Mouse (Mus musculus) limb, embryonic 13.5 days (tissue): ENCODE measurements at regions not wholly inside any gene's neighbourhood (a gene's known extent, or its start where the extent isn't known, plus 50 kb on each side); places are given as distances from the start of the nearest gene placed in this dataset.

ENCODE experiments used
- ATAC-seq: fragments of 200-750 bp; cut with Nextera tagmentation; 2 replicates; pipeline ENCODE4 v1.8.0; 2017; ENCODE audit warnings: low read depth, moderate number of reproducible peaks, moderate TSS enrichment; ENCODE audit not compliant: low FRiP score
- H3K27ac ChIP-seq: fragments of 300-500 bp; sonication (generic); 2 replicates; pipeline ENCODE4 v1.5.1; 2015; ENCODE audit warnings: inconsistent platforms, mild to moderate bottlenecking, moderate library complexity
- H3K27me3 ChIP-seq: fragments of 300-500 bp; sonication (generic); 2 replicates; pipeline ENCODE4 v1.6.1; 2015; ENCODE audit warnings: mild to moderate bottlenecking, inconsistent platforms
- H3K36me3 ChIP-seq: fragments of 300-500 bp; sonication (generic); 2 replicates; pipeline ENCODE4 v1.6.1; 2015; ENCODE audit warnings: inconsistent platforms, mild to moderate bottlenecking, moderate library complexity
- H3K4me1 ChIP-seq: fragments of 300-500 bp; sonication (generic); 2 replicates; pipeline ENCODE4 v1.6.1; 2015; ENCODE audit warnings: inconsistent platforms
- H3K4me2 ChIP-seq: fragments of 300-500 bp; sonication (generic); replicated peaks from 2 replicates; pipeline ENCODE4 v1.6.1; 2015; ENCODE audit warnings: inconsistent platforms, mild to moderate bottlenecking, moderate library complexity
- H3K4me3 ChIP-seq: fragments of 300-500 bp; sonication (generic); 2 replicates; pipeline ENCODE4 v1.5.1; 2015; ENCODE audit warnings: moderate library complexity, mild to moderate bottlenecking, inconsistent platforms
- H3K9ac ChIP-seq: fragments of 300-500 bp; sonication (generic); 2 replicates; pipeline ENCODE4 v1.6.1; 2015; ENCODE audit warnings: mild to moderate bottlenecking, inconsistent platforms
- H3K9me3 ChIP-seq: fragments of 300-500 bp; sonication (generic); 2 replicates; pipeline ENCODE4 v1.6.1; 2016; ENCODE audit warnings: inconsistent platforms
- WGBS: fragments of 180-500 bp; shearing (Covaris S2); methylation state at CpG from one replicate; pipeline ENCODE4 v1.1.7; 2015; 5-methylcytosine and 5-hydroxymethylcytosine counted together

GRCm38 (mm10) chr13:25838237-25838636 is 567.9 kb upstream of the Nrsn1 start:
- Histone ChIP-seq H3K9me3 (no peaks in the 10 kb centered on the region), H3K4me2 (no peak overlapping the region), H3K9ac (no peak overlapping the region), H3K27ac (no peak overlapping the region), H3K27me3 (no peaks in the 10 kb centered on the region), H3K4me1 (no peaks in the 10 kb centered on the region), H3K4me3 (no peak overlapping the region), H3K36me3 (no peaks in the 10 kb centered on the region)
- WGBS, result 85% methylated on average over 4 of the region's 4 CpGs
- ATAC-seq, result no peak

GRCm38 (mm10) chr13:25829146-25829924 is 559.0 kb upstream of the Nrsn1 start:
- 0 out of 2 replicates have a peak overlapping the region, but pooled peaks have one; percentile 16 for H3K4me2 ChIP-seq
- no peak overlapping the region for H3K9ac ChIP-seq
- peaks cover 16% of the 10 kb centered on the region for H3K4me1 ChIP-seq
- H3K36me3 ChIP-seq, result no peaks in the 10 kb centered on the region
- no peaks in the 10 kb centered on the region for H3K27me3 ChIP-seq
- H3K9me3 ChIP-seq, result no peaks in the 10 kb centered on the region
- H3K27ac ChIP-seq, result peak overlapping the region; percentile 64
- peak; percentile 80 for ATAC-seq
- WGBS, result 31% methylated on average over 8 of the region's 8 CpGs
- no peak overlapping the region for H3K4me3 ChIP-seq

- H3K9me3 ChIP-seq, result no peaks in the 10 kb centered on the region
- no peaks in the 10 kb centered on the region for H3K36me3 ChIP-seq
- H3K4me1 ChIP-seq, result no peaks in the 10 kb centered on the region
- no peak for ATAC-seq
- no peaks in the 10 kb centered on the region for H3K27me3 ChIP-seq
- no peak overlapping the region for H3K4me3 ChIP-seq
- H3K27ac ChIP-seq, result no peak overlapping the region
- 75% methylated on average over 2 of the region's 2 CpGs for WGBS
- no peak overlapping the region for H3K9ac ChIP-seq
- H3K4me2 ChIP-seq, result no peak overlapping the region
These were observed 538.4 kb upstream of the Nrsn1 start for GRCm38 (mm10) chr13:25808564-25809253.

- Histone ChIP-seq H3K4me3 (no peak overlapping the region), H3K27ac (no peak overlapping the region), H3K36me3 (no peaks in the 10 kb centered on the region), H3K9me3 (no peaks in the 10 kb centered on the region), H3K4me2 (no peak overlapping the region), H3K27me3 (no peaks in the 10 kb centered on the region), H3K4me1 (0 out of 2 replicates have a peak, but pooled peaks cover 6% of the 10 kb centered on the region), H3K9ac (no peak overlapping the region)
- WGBS, result 54% methylated on average over 2 of the region's 2 CpGs
- ATAC-seq, result no peak
These were observed 523.0 kb upstream of the Nrsn1 start for GRCm38 (mm10) chr13:25793216-25793803.

- Histone ChIP-seq H3K4me3 (no peak overlapping the region), H3K36me3 (no peaks in the 10 kb centered on the region), H3K4me2 (no peak overlapping the region), H3K9ac (no peak overlapping the region), H3K27me3 (no peaks in the 10 kb centered on the region), H3K9me3 (no peaks in the 10 kb centered on the region), H3K27ac (no peak overlapping the region), H3K4me1 (no peaks in the 10 kb centered on the region)
- ATAC-seq, result no peak
- WGBS, result 81% methylated on average over 5 of the region's 5 CpGs
These were observed 510.9 kb upstream of the Nrsn1 start for GRCm38 (mm10) chr13:25781161-25781560.

GRCm38 (mm10) chr13:25777706-25778105 is 507.4 kb upstream of the Nrsn1 start:
- H3K4me3 ChIP-seq, result no peak overlapping the region
- no peak overlapping the region for H3K4me2 ChIP-seq
- no peak overlapping the region for H3K9ac ChIP-seq
- no peak for ATAC-seq
- no peaks in the 10 kb centered on the region for H3K36me3 ChIP-seq
- H3K4me1 ChIP-seq, result 0 out of 2 replicates have a peak, but pooled peaks cover 9% of the 10 kb centered on the region
- WGBS, result 80% methylated on average over 3 of the region's 3 CpGs
- no peaks in the 10 kb centered on the region for H3K27me3 ChIP-seq
- H3K9me3 ChIP-seq, result no peaks in the 10 kb centered on the region
- no peak overlapping the region for H3K27ac ChIP-seq

- no peak overlapping the region for H3K27ac ChIP-seq
- no peaks in the 10 kb centered on the region for H3K9me3 ChIP-seq
- H3K4me1 ChIP-seq, result 0 out of 2 replicates have a peak, but pooled peaks cover 9% of the 10 kb centered on the region
- H3K36me3 ChIP-seq, result no peaks in the 10 kb centered on the region
- WGBS, result 31% methylated on average over 2 of the region's 2 CpGs
- no peak overlapping the region for H3K4me2 ChIP-seq
- no peak overlapping the region for H3K4me3 ChIP-seq
- no peak for ATAC-seq
- no peak overlapping the region for H3K9ac ChIP-seq
- no peaks in the 10 kb centered on the region for H3K27me3 ChIP-seq
These were observed 504.4 kb upstream of the Nrsn1 start for GRCm38 (mm10) chr13:25774586-25775182.

GRCm38 (mm10) chr13:25754515-25755105 is 484.3 kb upstream of the Nrsn1 start:
- peak; percentile 89 for ATAC-seq
- Histone ChIP-seq H3K9me3 (peaks cover 4% of the 10 kb centered on the region; the same call in 1 of the 2 replicates), H3K9ac (no peak overlapping the region), H3K27ac (no peak overlapping the region; the same call in 1 of the 2 replicates), H3K4me3 (no peak overlapping the region), H3K27me3 (no peaks in the 10 kb centered on the region), H3K36me3 (no peaks in the 10 kb centered on the region), H3K4me2 (no peak overlapping the region), H3K4me1 (peaks cover 15% of the 10 kb centered on the region; the same call in 1 of the 2 replicates)

GRCm38 (mm10) chr13:25751409-25751777 is 481.1 kb upstream of the Nrsn1 start:
- WGBS, result 38% methylated on average over 4 of the region's 4 CpGs
- no peak overlapping the region for H3K27ac ChIP-seq
- no peaks in the 10 kb centered on the region for H3K9me3 ChIP-seq
- no peak overlapping the region for H3K4me2 ChIP-seq
- no peaks in the 10 kb centered on the region for H3K36me3 ChIP-seq
- no peak overlapping the region for H3K4me3 ChIP-seq
- H3K27me3 ChIP-seq, result no peaks in the 10 kb centered on the region
- H3K9ac ChIP-seq, result no peak overlapping the region
- ATAC-seq, result no peak
- peaks cover 15% of the 10 kb centered on the region; the same call in 1 of the 2 replicates for H3K4me1 ChIP-seq

- 55% methylated on average over 8 of the region's 8 CpGs for WGBS
- ATAC-seq, result no peak
These were observed 480.4 kb upstream of the Nrsn1 start for GRCm38 (mm10) chr13:25750460-25751408.

GRCm38 (mm10) chr13:25738601-25739000 is 468.3 kb upstream of the Nrsn1 start:
- peak; percentile 81 for ATAC-seq
- peaks cover 16% of the 10 kb centered on the region for H3K4me1 ChIP-seq
- no peaks in the 10 kb centered on the region for H3K9me3 ChIP-seq
- no peaks in the 10 kb centered on the region for H3K27me3 ChIP-seq
- H3K4me3 ChIP-seq, result no peak overlapping the region
- WGBS, result 15% methylated on average over 2 of the region's 2 CpGs
- no peak overlapping the region for H3K9ac ChIP-seq
- H3K27ac ChIP-seq, result peak overlapping the region; percentile 58; the same call in 1 of the 2 replicates
- H3K36me3 ChIP-seq, result no peaks in the 10 kb centered on the region
- H3K4me2 ChIP-seq, result no peak overlapping the region

More at GRCm38 (mm10) chr13:25750460-25751408, 480.4 kb upstream of the Nrsn1 start:
- no peaks in the 10 kb centered on the region for H3K27me3 ChIP-seq
- no peak overlapping the region for H3K4me2 ChIP-seq
- H3K9me3 ChIP-seq, result no peaks in the 10 kb centered on the region
- H3K36me3 ChIP-seq, result no peaks in the 10 kb centered on the region
- H3K27ac ChIP-seq, result no peak overlapping the region
- H3K9ac ChIP-seq, result no peak overlapping the region
- H3K4me3 ChIP-seq, result no peak overlapping the region
- H3K4me1 ChIP-seq, result peaks cover 15% of the 10 kb centered on the region; the same call in 1 of the 2 replicates
